Mouse (Mus musculus) frontal cortex, adult 2 months (tissue): ENCODE measurements at regions not wholly inside any gene's neighbourhood (a gene's known extent, or its start where the extent isn't known, plus 50 kb on each side); places are given as distances from the start of the nearest gene placed in this dataset.
A peak's percentile ranks its signal among the peaks of the same experiment; 100 is the strongest.

Experiments
- DNase-seq, 2 experiments: peaks; one replicate each; pipeline ENCODE4 v3.0.0; 2022; ENCODE audit warnings: low spot score in 1 of 2; ENCODE audit errors: extremely low spot score in 1 of 2

DNA sequence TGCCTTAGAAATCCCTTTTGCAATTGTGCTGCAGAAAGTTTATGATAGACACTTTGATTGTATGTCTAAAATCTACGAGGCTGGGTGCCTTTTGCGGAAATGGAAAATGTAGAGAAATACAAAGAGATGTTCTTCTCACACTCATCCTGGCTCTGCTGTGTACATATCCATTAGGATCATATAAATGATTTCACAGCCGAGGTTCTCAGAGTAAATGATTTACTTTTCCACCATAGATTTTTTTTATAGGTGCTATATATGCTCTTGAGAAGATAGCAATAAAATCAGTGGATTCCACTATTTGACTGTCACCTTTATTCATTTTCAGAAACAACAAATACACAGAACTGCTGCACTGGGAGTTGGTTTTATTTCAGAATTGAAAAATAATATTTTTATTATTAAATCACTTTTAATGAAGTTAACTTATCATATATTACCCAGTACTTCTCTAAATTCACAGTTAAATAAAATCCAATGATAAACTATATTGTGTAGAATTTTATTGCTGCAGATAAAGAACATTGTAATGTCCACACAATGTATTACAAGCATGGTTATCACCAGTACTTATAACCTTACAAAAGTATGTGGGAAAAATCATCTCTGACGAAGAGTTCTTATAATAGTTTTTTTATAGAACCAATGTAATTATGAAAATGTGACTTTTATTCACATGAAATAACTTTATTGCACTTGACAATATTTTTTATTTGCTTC is 1385.8 kb downstream of the Pcdh7 start:
- DNase-seq: no peak

DNA sequence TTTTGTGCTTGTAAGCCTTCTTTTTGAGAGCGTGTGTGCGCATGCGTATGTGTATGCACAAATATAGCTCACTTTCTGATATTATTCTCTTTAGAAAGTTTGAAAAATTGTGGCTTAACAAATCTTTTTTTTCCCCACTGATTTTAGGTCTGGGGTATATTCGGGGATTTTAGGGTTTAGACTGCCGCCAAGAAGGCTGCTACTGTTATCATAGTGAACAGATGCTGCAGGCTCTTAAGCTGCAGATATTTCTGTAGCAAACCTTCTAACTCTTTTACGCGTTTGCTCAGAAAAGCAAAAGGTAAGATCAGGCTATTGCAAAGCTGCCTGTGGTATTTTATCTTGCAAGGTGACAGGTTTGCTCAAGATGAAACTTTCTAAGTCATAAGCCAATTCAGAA is 1420.5 kb downstream of the Pcdh7 start:
- DNase-seq: peak in 1 of 2 experiments; percentile 7

DNA sequence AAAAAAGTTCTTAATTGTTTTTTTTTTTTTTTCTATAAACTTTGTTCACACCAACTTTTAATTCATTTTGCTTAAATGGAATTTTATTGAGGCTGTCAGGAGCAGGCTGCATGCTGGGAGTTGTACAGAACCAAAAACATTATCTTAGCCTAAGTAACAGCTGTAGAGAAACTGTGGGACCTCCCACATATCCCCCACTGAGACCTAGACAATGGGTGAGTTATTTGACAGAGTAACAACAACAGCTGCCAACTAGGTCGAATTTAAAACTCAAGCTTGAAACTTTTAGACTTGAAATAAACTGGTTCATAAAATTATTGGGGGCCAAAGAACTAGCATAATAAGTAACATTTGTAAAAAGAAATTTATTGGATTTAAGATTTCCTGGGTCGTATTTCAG is 1421.0 kb downstream of the Pcdh7 start:
- DNase-seq: no peak
